Mouse (Mus musculus): ENCODE data around the gene Nup107.

- no peak for TF ChIP-seq POLR2A (IDR thresholded peaks at IDR 0.05; ENCODE audit: extremely low read depth, insufficient read depth, low read length)
- no peak for TF ChIP-seq CTCF (IDR thresholded peaks at IDR 0.05; ENCODE audit: extremely low read depth, insufficient read depth, low read length)
Observed at GRCm38 (mm10) chr10:117762281-117762830, 30.1 kb downstream of the Nup107 start.

Data from cortical plate, adult 2 months (tissue).